In the genomic region with DNA sequence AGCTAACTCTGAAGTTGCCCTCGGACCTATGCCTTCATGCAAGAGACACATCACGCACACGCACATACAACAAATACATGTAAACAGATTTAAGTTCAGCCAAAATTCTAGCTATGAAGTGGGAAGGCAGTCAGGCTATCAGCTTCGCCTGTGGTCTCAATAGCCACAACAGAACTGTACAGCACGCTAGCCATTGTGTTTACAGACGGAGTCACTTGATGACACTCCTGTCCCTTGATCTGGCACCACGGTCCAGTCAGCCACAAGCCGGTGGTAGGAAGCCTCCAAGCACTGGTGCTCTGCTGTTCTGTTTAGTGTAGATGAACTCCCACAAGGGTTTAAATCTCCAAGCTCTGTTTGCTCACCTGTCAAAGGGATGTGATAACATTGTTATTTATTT, we compare ENCODE assay signal across 38 mouse cellular contexts. TPM values are rescaled to one million over a fixed set of nuclear protein-coding genes. Genes with fewer than 3 reads are reported as not detected.
"Had no signal": no experiment of that assay in that cellular context is flagged by ENCODE, and none has a peak within 500 bp of the region (broad histone marks: within the 10 kb centered on the region; RNA-seq: fewer than 3 reads in every experiment).

No protein-coding gene starts in this region.

- ATAC-seq: forebrain, embryonic 13.5 days; forebrain, embryonic 14.5 days; forebrain, embryonic 15.5 days; forebrain, embryonic 16.5 days had no signal

- H3K27me3 ChIP-seq: embryonic facial prominence, embryonic 12.5 days; embryonic facial prominence, embryonic 13.5 days; embryonic facial prominence, embryonic 15.5 days; forebrain, embryonic 12.5 days; forebrain, embryonic 13.5 days; forebrain, embryonic 15.5 days had no signal

- H3K36me3 ChIP-seq: embryonic facial prominence, embryonic 10.5 days; embryonic facial prominence, embryonic 12.5 days; embryonic facial prominence, embryonic 13.5 days; embryonic facial prominence, embryonic 15.5 days; forebrain, embryonic 12.5 days; forebrain, embryonic 15.5 days had no signal

- H3K9me3 ChIP-seq: embryonic facial prominence, embryonic 10.5 days; embryonic facial prominence, embryonic 12.5 days; embryonic facial prominence, embryonic 13.5 days; embryonic facial prominence, embryonic 15.5 days; forebrain, embryonic 12.5 days; forebrain, embryonic 13.5 days; forebrain, embryonic 15.5 days had no signal

- DNase-seq: cerebellum, adult 2 months; cerebellum, adult 8-10 months; cerebellum, adult 9-10 months; cerebellum, adult 9-11 months; cerebellum, postnatal 10 days; cerebellum, postnatal 14 days; cerebellum, postnatal 25 days; cerebellum, postnatal 36 days; embryo, embryonic 11 days; gastrocnemius, adult 2 months; gastrocnemius, postnatal 10 days; gastrocnemius, postnatal 14 days; gastrocnemius, postnatal 25 days; gastrocnemius, postnatal 36 days; heart, adult 18-20 months; heart, adult 2 months had no signal

- H3K27ac ChIP-seq: embryonic facial prominence, embryonic 10.5 days; embryonic facial prominence, embryonic 12.5 days; embryonic facial prominence, embryonic 13.5 days; embryonic facial prominence, embryonic 15.5 days; forebrain, embryonic 12.5 days; forebrain, embryonic 13.5 days; forebrain, embryonic 15.5 days; gastrocnemius, adult 2 months; heart, adult 2 months had no signal

- H3K4me2 ChIP-seq: embryonic facial prominence, embryonic 12.5 days; embryonic facial prominence, embryonic 13.5 days; embryonic facial prominence, embryonic 15.5 days; forebrain, embryonic 12.5 days; forebrain, embryonic 13.5 days; forebrain, embryonic 15.5 days; heart, embryonic 11.5 days had no signal

- H3K4me3 ChIP-seq: embryonic facial prominence, embryonic 10.5 days; embryonic facial prominence, embryonic 12.5 days; embryonic facial prominence, embryonic 13.5 days; embryonic facial prominence, embryonic 15.5 days; erythroblast, embryonic 14.5 days; forebrain, embryonic 12.5 days; forebrain, embryonic 13.5 days; forebrain, embryonic 15.5 days; gastrocnemius, adult 2 months; heart, adult 2 months had no signal

- H3K9ac ChIP-seq: embryonic facial prominence, embryonic 12.5 days; embryonic facial prominence, embryonic 13.5 days; embryonic facial prominence, embryonic 15.5 days; forebrain, embryonic 12.5 days; forebrain, embryonic 13.5 days; forebrain, embryonic 15.5 days had no signal

RNA-seq across cellular contexts. Expression of gene Gm10160, which starts 9.6 kb away (rescaled TPM):
- total RNA-seq: common myeloid progenitor, adult 5-6 weeks; gastrocnemius, adult 18-20 months; gastrocnemius, adult 2 months; gastrocnemius, adult 8-10 months; gastrocnemius, postnatal 10 days; gastrocnemius, postnatal 14 days; gastrocnemius, postnatal 25 days; gastrocnemius, postnatal 36 days; gastrocnemius, postnatal 4 days; granulocyte monocyte progenitor cell, adult 5-6 weeks; heart, adult 18-20 months; heart, adult 2 months had no signal
- polyA plus RNA-seq: cerebellum, adult 2 months; cortical plate, adult 2 months; embryonic facial prominence, embryonic 10.5 days; embryonic facial prominence, embryonic 11.5 days; embryonic facial prominence, embryonic 12.5 days; embryonic facial prominence, embryonic 13.5 days; embryonic facial prominence, embryonic 14.5 days; embryonic facial prominence, embryonic 15.5 days; erythroblast, embryonic 14.5 days; forebrain, embryonic 11.5 days; forebrain, embryonic 12.5 days; forebrain, embryonic 13.5 days; forebrain, embryonic 14.5 days; forebrain, embryonic 15.5 days; forebrain, embryonic 16.5 days; frontal cortex, adult 2 months; gonadal fat pad, adult 2 months; heart, adult 2 months; heart, embryonic 11.5 days had no signal
